Mouse (Mus musculus) kidney, postnatal 0 days (tissue): ENCODE data around the gene Lmna. TPM values are rescaled to one million over a fixed set of nuclear protein-coding genes. Genes with fewer than 3 reads are reported as not detected.

Experiments used
- ATAC-seq: fragments of 200-750 bp; cut with Nextera tagmentation; replicated peaks from 2 replicates; pipeline ENCODE4 v1.8.0; 2017; ENCODE audit warnings: low read depth, moderate number of reproducible peaks, moderate TSS enrichment, moderate library complexity; ENCODE audit not compliant: low FRiP score
- DNase-seq: peaks from one replicate; pipeline ENCODE4 v3.0.0-alpha.2; 2016; ENCODE audit warnings: low spot score
- H3K27ac ChIP-seq: fragments of 300-500 bp; sonication (generic); 2 replicates; pipeline ENCODE4 v1.5.1; 2014; ENCODE audit warnings: mild to moderate bottlenecking
- H3K27me3 ChIP-seq: fragments of 300-500 bp; sonication (generic); 2 replicates; pipeline ENCODE4 v1.6.1; 2014; ENCODE audit warnings: low read length, mixed read lengths; ENCODE audit not compliant: insufficient read depth
- H3K36me3 ChIP-seq: fragments of 300-500 bp; sonication (generic); 2 replicates; pipeline ENCODE4 v1.6.1; 2014; ENCODE audit warnings: low read length, mixed read lengths; ENCODE audit not compliant: insufficient read depth
- H3K4me1 ChIP-seq: fragments of 300-500 bp; sonication (generic); replicated peaks from 2 replicates; pipeline ENCODE4 v1.6.1; 2014; ENCODE audit warnings: antibody characterized with exemption, low read length, mixed read lengths; ENCODE audit not compliant: insufficient read depth
- H3K4me2 ChIP-seq: fragments of 300-500 bp; sonication (generic); 2 replicates; pipeline ENCODE4 v1.6.1; 2014; ENCODE audit warnings: mild to moderate bottlenecking, low read length, moderate library complexity, mixed read lengths
- H3K4me3 ChIP-seq: fragments of 300-500 bp; sonication (generic); replicated peaks from 2 replicates; pipeline ENCODE4 v1.5.1; 2014; ENCODE audit warnings: low read depth, low read length
- H3K9ac ChIP-seq: fragments of 300-500 bp; sonication (generic); 2 replicates; pipeline ENCODE4 v1.6.1; 2014; ENCODE audit warnings: low read depth, low read length
- H3K9me3 ChIP-seq: fragments of 300-500 bp; sonication (generic); replicated peaks from 2 replicates; pipeline ENCODE4 v1.6.1; 2016; ENCODE audit warnings: low read length, inconsistent platforms, mixed read lengths
- CTCF ChIP-seq: IDR thresholded peaks from 2 replicates; pipeline ENCODE4 v1.5.1; 2016; ENCODE audit warnings: antibody characterized with exemption, low read depth, mild to moderate bottlenecking, moderate library complexity
- WGBS: fragments of 180-500 bp; shearing (Covaris S2); extraction: QIAGEN DNeasy Blood & Tissue Kit; methylation state at CpG from one replicate; pipeline ENCODE4 v1.1.7; 2014; 5-methylcytosine and 5-hydroxymethylcytosine counted together
- polyA plus RNA-seq: library from polyadenylated mRNA; unstranded; fragments of >200 nt; fragmentation: Nextera tagmentation; extraction: Ambion mirVana; gene quantifications from 2 replicates; pipeline ENCODE4 v1.2.1, GENCODE M21; 2015

Gene Lmna
- polyA plus RNA-seq, 1 experiment from 2014 or later: 99.3 TPM

DNA sequence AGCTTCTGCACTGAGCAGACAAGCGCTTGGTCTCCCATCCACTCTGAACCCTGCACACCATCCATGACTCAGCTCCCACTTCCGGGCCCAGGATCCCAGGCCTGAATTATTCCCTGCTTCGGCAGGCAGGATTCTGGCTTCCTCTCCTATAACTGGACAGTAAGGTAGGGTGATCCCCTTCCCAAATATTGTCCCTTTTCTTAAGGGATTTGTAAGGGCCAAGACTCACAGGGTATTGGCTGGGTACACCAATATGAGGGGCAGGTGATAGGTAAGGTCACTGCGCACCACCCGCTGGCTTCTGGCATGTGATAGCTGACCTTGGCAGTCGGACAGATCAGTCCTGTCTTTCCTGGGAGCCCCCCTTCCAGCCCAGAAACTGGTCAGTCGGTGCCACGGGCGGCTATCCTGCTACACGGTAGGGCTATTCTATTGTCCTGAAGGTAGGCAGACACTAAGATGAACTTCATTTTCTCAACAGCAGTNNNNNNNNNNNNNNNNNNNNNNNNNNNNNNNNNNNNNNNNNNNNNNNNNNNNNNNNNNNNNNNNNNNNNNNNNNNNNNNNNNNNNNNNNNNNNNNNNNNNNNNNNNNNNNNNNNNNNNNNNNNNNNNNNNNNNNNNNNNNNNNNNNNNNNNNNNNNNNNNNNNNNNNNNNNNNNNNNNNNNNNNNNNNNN, 13.9 kb downstream of the Lmna start:
- TF ChIP-seq CTCF: no peak
- WGBS: 74% methylated on average over 10 of the region's 10 CpGs
- Histone ChIP-seq H3K27ac (peak overlapping the region; percentile 15; the same call in 1 of the 2 replicates), H3K36me3 (no peaks in the 10 kb centered on the region), H3K4me3 (no peak overlapping the region), H3K27me3 (no peaks in the 10 kb centered on the region), H3K9me3 (no peaks in the 10 kb centered on the region), H3K4me2 (no peak overlapping the region), H3K4me1 (peaks cover 28% of the 10 kb centered on the region), H3K9ac (0 out of 2 replicates have a peak overlapping the region, but pooled peaks have one; percentile 18)
- DNase-seq (no peak), ATAC-seq (no peak)

DNA sequence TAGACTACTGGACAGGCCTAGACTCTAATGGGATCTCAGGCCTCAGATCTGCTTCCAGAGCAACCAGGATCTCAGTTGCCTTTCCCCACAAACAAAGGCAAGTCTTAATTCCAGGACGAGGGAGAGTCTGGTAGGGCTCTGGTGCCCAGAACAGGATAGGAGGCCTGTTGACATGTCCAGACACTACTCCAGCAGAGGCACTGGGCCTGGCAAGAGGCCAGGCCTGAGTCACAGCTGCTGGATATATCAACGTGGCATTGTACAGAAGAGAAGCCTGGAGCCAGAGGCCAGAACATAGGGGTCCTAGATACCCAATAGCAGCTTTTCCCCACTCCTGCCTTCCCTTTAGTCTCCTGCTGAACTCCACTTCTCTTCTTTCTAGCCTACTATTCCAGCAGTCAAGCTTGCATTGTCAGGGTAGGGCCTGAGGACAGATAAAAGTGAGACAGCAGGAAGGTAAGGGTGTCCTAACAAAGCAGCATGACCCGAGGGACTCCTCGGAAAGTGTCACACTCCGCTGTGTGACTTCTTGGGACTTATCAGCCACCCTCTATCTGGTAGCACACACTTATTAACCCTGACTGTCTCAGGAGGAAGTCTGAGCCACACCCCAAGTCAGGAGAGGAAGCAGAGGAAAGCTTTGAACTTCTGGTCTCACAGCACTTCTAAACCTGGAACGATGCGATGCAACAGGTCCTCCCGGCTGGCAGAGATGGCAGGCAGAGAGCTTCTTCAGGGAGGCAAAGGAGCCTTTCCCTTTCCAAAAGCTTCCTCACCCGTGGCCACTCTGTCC, 14.7 kb downstream of the Lmna start:
- no peaks in the 10 kb centered on the region for H3K27me3 ChIP-seq
- 58% methylated on average over 9 of the region's 9 CpGs for WGBS
- H3K4me3 ChIP-seq: no peak overlapping the region
- DNase-seq: no peak
- H3K9ac ChIP-seq: no peak overlapping the region
- no peak for TF ChIP-seq CTCF
- peaks cover 28% of the 10 kb centered on the region for H3K4me1 ChIP-seq
- H3K27ac ChIP-seq: peak overlapping the region; percentile 39; the same call in 1 of the 2 replicates
- no peaks in the 10 kb centered on the region for H3K36me3 ChIP-seq
- ATAC-seq: no peak
- no peak overlapping the region for H3K4me2 ChIP-seq
- no peaks in the 10 kb centered on the region for H3K9me3 ChIP-seq

DNA sequence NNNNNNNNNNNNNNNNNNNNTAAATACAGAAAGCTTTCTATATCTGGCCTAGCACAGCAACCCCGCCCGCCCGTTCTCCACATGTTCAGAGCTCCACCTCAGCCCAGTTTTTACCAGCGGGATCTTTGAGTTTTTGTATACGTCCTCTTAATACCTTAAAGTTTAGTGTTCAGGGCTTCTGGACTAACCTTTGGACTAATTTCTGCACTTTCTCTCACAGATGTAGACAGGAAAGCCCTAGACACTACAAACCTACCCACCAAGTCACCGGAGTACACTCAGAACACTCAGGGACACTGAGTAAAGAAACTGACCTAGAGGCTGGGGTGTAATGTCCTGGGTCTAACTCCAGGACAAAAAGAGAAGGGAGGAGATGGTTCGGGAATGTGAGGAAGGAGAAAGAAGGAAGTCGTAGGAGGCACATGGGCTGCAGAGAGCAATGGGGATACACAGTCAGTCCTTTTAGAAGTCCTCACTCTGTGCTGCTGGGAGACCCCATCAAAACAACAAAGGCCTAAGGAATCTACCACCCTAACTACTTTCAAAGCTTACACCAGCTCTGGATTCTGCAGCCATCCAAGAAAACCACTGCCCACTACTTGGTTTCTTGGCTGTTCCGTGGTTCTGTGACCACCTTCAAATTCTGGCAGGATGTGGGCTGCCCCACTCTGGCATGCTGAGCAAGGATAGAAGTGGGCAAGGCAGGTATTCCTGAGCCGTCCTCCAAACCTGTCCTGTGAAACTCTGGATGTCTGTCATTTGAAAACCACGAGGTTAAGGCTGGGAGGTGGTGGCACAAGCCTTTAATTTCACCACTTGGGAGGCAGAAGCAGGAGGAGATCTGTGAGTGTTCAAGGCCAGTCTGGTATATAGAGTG, 15.8 kb downstream of the Lmna start:
- H3K9ac ChIP-seq: no peak overlapping the region
- H3K4me2 ChIP-seq: no peak overlapping the region
- peak overlapping the region; percentile 89; the same call in 1 of the 2 replicates for H3K27ac ChIP-seq
- peaks cover 33% of the 10 kb centered on the region for H3K4me1 ChIP-seq
- no peak overlapping the region for H3K4me3 ChIP-seq
- no peak for TF ChIP-seq CTCF
- no peaks in the 10 kb centered on the region for H3K9me3 ChIP-seq
- WGBS: 74% methylated on average over 11 of the region's 11 CpGs
- no peaks in the 10 kb centered on the region for H3K27me3 ChIP-seq
- DNase-seq (no peak), ATAC-seq (no peak)
- no peaks in the 10 kb centered on the region for H3K36me3 ChIP-seq

DNA sequence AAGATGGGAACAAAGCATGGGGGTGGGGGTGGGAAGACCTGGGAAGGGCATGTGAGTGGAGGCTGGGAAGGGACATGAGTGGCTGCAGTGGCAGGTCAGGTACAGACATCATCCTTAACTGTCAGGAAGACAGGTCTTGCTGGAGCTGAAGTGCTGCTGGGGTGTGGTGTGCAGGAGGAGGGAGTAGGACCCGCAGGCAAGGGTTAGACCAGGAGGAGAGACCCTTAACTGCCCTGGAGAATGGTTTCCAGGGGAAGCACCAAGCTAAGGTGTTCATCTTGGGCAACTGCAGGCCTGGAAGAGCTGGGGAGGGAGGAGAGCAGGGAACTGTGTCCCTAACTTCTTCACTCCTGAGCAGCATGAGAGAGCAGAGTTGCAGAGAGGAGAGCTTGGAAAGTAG, 22.4 kb downstream of the Lmna start:
- no peak for TF ChIP-seq CTCF
- H3K27me3 ChIP-seq: no peaks in the 10 kb centered on the region
- H3K4me1 ChIP-seq: peaks cover 23% of the 10 kb centered on the region
- H3K4me3 ChIP-seq: no peak overlapping the region
- H3K4me2 ChIP-seq: no peak overlapping the region
- no peak for DNase-seq
- ATAC-seq: no peak
- H3K9me3 ChIP-seq: no peaks in the 10 kb centered on the region
- WGBS: 85% methylated on average over 1 of the region's 1 CpGs
- peaks cover 33% of the 10 kb centered on the region for H3K36me3 ChIP-seq
- no peak overlapping the region for H3K27ac ChIP-seq
- no peak overlapping the region for H3K9ac ChIP-seq

GRCm38 (mm10) chr3:88486887-88487286, 22.9 kb downstream of the Lmna start:
- no peak overlapping the region for H3K4me2 ChIP-seq
- peaks cover 38% of the 10 kb centered on the region for H3K36me3 ChIP-seq
- H3K4me1 ChIP-seq: peaks cover 21% of the 10 kb centered on the region
- 81% methylated on average over 4 of the region's 4 CpGs for WGBS
- H3K9me3 ChIP-seq: no peaks in the 10 kb centered on the region
- ATAC-seq (no peak), DNase-seq (no peak)
- H3K9ac ChIP-seq: no peak overlapping the region
- H3K4me3 ChIP-seq: no peak overlapping the region
- no peaks in the 10 kb centered on the region for H3K27me3 ChIP-seq
- no peak overlapping the region for H3K27ac ChIP-seq
- TF ChIP-seq CTCF: no peak

DNA sequence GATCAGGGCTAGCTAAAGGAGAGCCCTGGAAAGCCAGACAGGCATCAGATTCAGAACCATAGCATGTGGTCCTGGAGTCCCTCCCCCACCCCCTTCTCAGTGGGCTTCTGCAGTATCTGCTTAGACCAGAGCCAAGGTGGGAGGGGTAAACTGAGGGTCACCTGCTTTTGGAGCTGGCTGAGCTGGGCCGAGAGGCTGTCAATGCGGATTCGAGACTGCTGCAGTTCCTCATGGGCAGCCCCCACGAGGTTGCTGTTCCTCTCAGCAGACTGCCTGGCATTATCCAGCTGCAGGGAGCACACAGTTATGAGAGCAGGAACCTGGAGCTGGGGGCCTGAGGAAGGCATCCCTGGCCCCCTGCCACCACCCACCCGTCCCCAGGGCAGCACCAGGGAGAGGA, 23.7 kb downstream of the Lmna start:
- WGBS: 81% methylated on average over 5 of the region's 5 CpGs
- H3K9me3 ChIP-seq: no peaks in the 10 kb centered on the region
- H3K4me1 ChIP-seq: peaks cover 21% of the 10 kb centered on the region
- no peak overlapping the region for H3K4me3 ChIP-seq
- H3K4me2 ChIP-seq: no peak overlapping the region
- DNase-seq (no peak), ATAC-seq (no peak)
- H3K27ac ChIP-seq: no peak overlapping the region
- TF ChIP-seq CTCF: no peak
- H3K36me3 ChIP-seq: peaks cover 39% of the 10 kb centered on the region
- H3K9ac ChIP-seq: no peak overlapping the region
- no peaks in the 10 kb centered on the region for H3K27me3 ChIP-seq
